Mouse (Mus musculus) heart, adult 18-20 months (tissue): ENCODE results near the gene Defa20. TPM values are rescaled to one million over a fixed set of nuclear protein-coding genes. Genes with fewer than 3 reads are reported as not detected.
"Not testable (repeated sequence)": the region's sequence is repeated elsewhere in the genome, so short reads cannot be mapped to it uniquely, and the experiment has no call there.

ENCODE experiments used
- DNase-seq, 2 experiments: peaks; one replicate each; pipeline ENCODE4 v3.0.0; 2021 to 2022; ENCODE audit warnings: mixed read lengths in 1 of 2
- long read RNA-seq, 2 experiments: library from polyadenylated mRNA; stranded (forward); transcript quantifications; one replicate each; pipeline ENCODE4 v2.0.0; 2021
- total RNA-seq, 2 experiments: library from RNA; stranded (reverse); gene quantifications; 2 replicates each; pipeline ENCODE4 v1.2.3; 2021

Gene Defa20
- not detected for total RNA-seq
- long read RNA-seq, experiment 1: 0 reads
- long read RNA-seq, experiment 2: 0 reads

GRCm38 (mm10) chr8:21508958-21509357, at the start of gene Defa20:
Gene Defa20 (plus strand): TSS chr8:21509258.
- DNase-seq: not testable (repeated sequence)

DNA sequence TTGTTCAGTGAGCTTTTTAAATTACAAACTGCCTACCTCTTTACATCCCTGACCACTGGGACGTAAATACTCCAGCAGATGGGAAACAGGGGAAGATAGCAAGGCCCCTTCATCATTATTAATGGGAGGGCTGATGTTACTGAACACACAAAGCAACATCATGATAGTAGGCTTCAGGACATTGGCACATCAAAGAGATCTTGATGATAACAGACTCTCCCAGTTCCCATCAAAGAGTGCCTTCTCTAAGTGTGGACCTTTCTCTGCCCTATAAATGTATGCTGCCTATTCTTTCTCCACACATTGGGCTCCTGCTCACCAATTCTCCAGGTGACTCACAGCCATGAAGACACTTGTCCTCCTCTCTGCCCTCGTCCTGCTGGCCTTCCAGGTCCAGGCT, 19.7 kb downstream of the Defa20 start, which contains the start of gene Defa32:
Gene Defa32 (plus strand): TSS at position 301 of the 400 bp plus-strand sequence.
- DNase-seq: not testable (repeated sequence)

Other genes with a start within 250 kb of the Defa20 start
- gene Defa27, start 193.7 kb upstream of the Defa20 start, total RNA-seq: not detected
- gene Defa29, start 182.2 kb upstream of the Defa20 start, total RNA-seq: not detected
- gene Defa2, start 130.7 kb upstream of the Defa20 start, total RNA-seq: not detected
- not detected for gene Defa33, start 117.4 kb upstream of the Defa20 start, total RNA-seq
- gene Defa36, start 81.8 kb upstream of the Defa20 start, total RNA-seq: not detected
- gene Gm7849, start 52.7 kb upstream of the Defa20 start, total RNA-seq: not detected
- gene Defa32, start 19.8 kb downstream of the Defa20 start, total RNA-seq: not detected
- gene Defa37, start 56.1 kb downstream of the Defa20 start, total RNA-seq: not detected
- gene Defa28, start 73.7 kb downstream of the Defa20 start, total RNA-seq: not detected
- not detected for gene Gm7861, start 85.2 kb downstream of the Defa20 start, total RNA-seq
- not detected for gene Defa26, start 108.9 kb downstream of the Defa20 start, total RNA-seq
- not detected for gene Defa17, start 146.5 kb downstream of the Defa20 start, total RNA-seq
- not detected for gene Defa34, start 156.5 kb downstream of the Defa20 start, total RNA-seq
- not detected for gene AY761184, start 194.4 kb downstream of the Defa20 start, total RNA-seq
- not detected for gene Defa24, start 225.2 kb downstream of the Defa20 start, total RNA-seq